Mouse (Mus musculus): ENCODE data around the gene Tanc1.

DNA sequence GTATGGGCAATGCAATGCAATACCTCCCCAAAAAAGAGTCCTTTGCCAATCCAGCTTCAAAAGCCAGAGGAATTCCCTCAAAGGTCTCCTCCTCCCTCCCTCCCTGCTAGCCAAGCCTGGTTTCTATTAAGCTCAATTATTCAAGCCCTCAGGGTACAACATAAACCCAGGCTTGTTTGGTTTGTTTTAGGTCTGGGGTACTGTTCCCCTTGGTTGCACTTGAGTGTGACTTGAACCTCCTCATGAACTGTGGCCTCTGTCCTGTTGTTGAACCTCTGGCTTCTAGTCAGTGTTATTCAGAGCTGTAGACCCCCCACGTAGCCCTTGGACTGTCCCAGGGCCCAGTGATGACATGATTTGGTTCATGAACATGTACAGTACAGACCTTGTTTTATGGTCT lies 62.0 kb downstream of the Tanc1 start:
- TF ChIP-seq CTCF (IDR thresholded peaks at IDR 0.05; ENCODE audit: extremely low read depth, insufficient read length, insufficient replicate concordance, low read depth, low read length) = no peak
- TF ChIP-seq POLR2A (IDR thresholded peaks at IDR 0.05; ENCODE audit: low read depth, low read length) = no peak

All from small intestine, adult 2 months (tissue).